Mouse (Mus musculus): ENCODE measurements at regions not wholly inside any gene's neighbourhood (a gene's known extent, or its start where the extent isn't known, plus 50 kb on each side); places are given as distances from the start of the nearest gene placed in this dataset.

- no peak for DNase-seq (ENCODE audit: low read depth)
Observed at GRCm38 (mm10) chrX:130808530-130809235, 1059.1 kb downstream of the Diaph2 start.

GRCm38 (mm10) chrX:130818916-130819315 is 1069.4 kb downstream of the Diaph2 start:
- no peak for DNase-seq (ENCODE audit: low read depth)

- no peak for DNase-seq (ENCODE audit: low read depth)
Observed at GRCm38 (mm10) chrX:130819707-130820106, 1070.2 kb downstream of the Diaph2 start.

- no peak for DNase-seq (ENCODE audit: low read depth)
Observed at GRCm38 (mm10) chrX:130820168-130820567, 1070.6 kb downstream of the Diaph2 start.

GRCm38 (mm10) chrX:130823943-130824342 is 1074.4 kb downstream of the Diaph2 start:
- no peak for DNase-seq (ENCODE audit: low read depth)

GRCm38 (mm10) chrX:130835835-130836234 is 1086.3 kb downstream of the Diaph2 start:
- DNase-seq (ENCODE audit: low read depth): no peak

- no peak for DNase-seq (ENCODE audit: low read depth)
Observed at GRCm38 (mm10) chrX:130843141-130843540, 1093.6 kb downstream of the Diaph2 start.

- DNase-seq (ENCODE audit: low read depth): no peak
Observed at GRCm38 (mm10) chrX:130866506-130866905, 1117.0 kb downstream of the Diaph2 start.

- no peak for DNase-seq (ENCODE audit: low read depth)
Observed at GRCm38 (mm10) chrX:130874157-130874556, 1124.6 kb downstream of the Diaph2 start.

- DNase-seq (ENCODE audit: low read depth): no peak
Observed at GRCm38 (mm10) chrX:130875289-130875688, 1125.7 kb downstream of the Diaph2 start.

- DNase-seq (ENCODE audit: low read depth): peak; percentile 7
Observed at GRCm38 (mm10) chrX:130876120-130876519, 1126.6 kb downstream of the Diaph2 start.
